Mouse (Mus musculus) bone marrow, adult 2 months (tissue): ENCODE measurements at regions not wholly inside any gene's neighbourhood (a gene's known extent, or its start where the extent isn't known, plus 50 kb on each side); places are given as distances from the start of the nearest gene placed in this dataset.

ENCODE experiments used
- CTCF ChIP-seq: fragments of 200-500 bp; IDR thresholded peaks from 2 replicates; pipeline ENCODE4 v1.5.1; 2011; ENCODE audit warnings: low read length, control low read depth; ENCODE audit not compliant: control insufficient read depth, insufficient read depth
- POLR2A ChIP-seq: fragments of 200-500 bp; IDR thresholded peaks from 2 replicates; pipeline ENCODE4 v1.6.1; 2011; ENCODE audit warnings: low read depth, mild to moderate bottlenecking, control low read depth, low read length, borderline replicate concordance; ENCODE audit not compliant: control insufficient read depth

GRCm38 (mm10) chr2:51278356-51278755 lies 129.4 kb upstream of the Rnd3 start:
- TF ChIP-seq CTCF (no peak), POLR2A (no peak)
